Mouse (Mus musculus): ENCODE results near the gene Scgb1b17.
"Not testable (repeated sequence)": the region's sequence is repeated elsewhere in the genome, so short reads cannot be mapped to it uniquely, and the experiment has no call there.

Gene Scgb1b17

GRCm38 (mm10) chr7:33063149-33063548 lies at the start of gene Scgb1b17:
Scgb1b17 (plus strand) TSS chr7:33063449.
- not testable (repeated sequence) for DNase-seq (ENCODE audit: low read depth, low spot score)

DNA sequence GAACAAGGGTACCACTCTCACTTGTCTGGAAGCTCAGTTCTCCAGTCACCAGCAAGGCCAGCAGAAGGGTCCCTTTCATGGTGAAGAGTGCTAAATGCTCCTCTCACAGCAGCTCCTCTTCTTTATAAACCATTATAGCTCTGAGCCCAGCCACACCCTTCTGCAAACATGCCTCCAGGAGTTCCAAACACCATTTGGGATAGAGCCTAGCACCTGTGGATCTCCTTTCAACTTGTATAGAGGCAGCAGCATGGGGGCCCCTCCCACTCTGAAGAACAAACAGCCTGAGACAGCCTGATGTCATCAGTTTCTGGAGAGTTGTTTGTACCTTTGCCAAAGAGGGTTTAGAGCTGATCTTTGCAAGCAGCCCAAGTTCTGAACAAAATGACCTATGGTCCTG lies 6.8 kb upstream of the Scgb1b17 start, which contains the start of gene Scgb2b17:
Gene Scgb2b17, minus strand, starts transcription at position 101 of the 400 bp plus-strand sequence.
- DNase-seq (ENCODE audit: low read depth, low spot score): not testable (repeated sequence)
